Mouse (Mus musculus): ENCODE measurements around the gene Polr2h. TPM values are rescaled to one million over a fixed set of nuclear protein-coding genes. Genes with fewer than 3 reads are reported as not detected.

The Polr2h gene
- polyA plus RNA-seq, 1 experiment from 2014 or later, result 147 TPM

DNA sequence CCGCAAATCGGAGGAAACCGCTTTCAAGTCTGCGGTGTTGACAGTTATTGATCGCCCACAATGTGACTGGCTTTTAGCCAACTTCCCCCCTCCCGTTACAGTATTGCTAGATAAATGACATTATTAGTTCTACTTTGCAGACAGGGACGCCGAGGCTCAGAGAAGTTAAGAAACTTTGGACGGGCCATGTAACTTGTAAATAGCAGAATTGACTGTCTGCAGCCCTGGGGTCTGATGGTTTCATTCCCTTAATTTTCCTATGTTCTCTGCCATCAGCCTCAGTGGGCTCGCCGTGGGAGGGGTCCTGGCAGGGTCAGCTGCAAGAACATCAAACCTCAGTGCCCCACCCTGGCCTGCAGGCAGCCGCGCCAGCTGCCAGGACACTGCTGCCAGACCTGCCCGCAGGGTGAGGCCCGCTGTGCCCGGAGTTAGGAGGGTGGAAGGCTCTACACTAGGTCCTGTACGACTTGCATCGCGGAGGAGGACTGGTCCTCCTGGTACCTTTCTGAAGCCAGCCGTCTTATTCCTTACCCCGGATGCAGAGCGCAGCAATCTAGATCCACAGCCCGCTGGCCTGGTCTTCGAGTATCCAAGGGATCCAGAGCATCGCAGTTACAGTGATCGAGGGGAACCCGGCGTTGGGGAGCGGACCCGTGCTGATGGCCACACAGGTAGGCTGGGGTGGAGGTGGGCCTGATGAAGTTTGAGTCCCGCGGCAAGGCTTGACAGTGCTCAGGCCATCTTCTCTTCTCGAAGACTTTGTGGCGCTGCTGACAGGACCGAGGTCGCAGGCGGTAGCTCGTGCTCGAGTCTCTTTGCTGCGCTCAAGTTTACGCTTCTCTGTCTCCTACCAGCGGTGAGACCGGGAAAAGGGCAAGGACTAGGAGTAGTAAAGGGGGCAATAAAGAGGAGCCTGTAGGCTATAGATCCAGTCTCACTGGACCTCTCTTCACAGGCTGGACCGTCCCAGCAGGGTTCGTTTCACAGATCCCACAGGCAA, 16.6 kb downstream of the Polr2h start, which contains the start of gene Thpo:
TSS of gene Thpo (minus strand) at position 781 of the 1,000 bp plus-strand sequence.
- H3K4me3 ChIP-seq (ENCODE audit: low read length), result peak within 1 kb of the TSS; percentile 69
- H3K4me1 ChIP-seq (ENCODE audit: control insufficient read depth, insufficient read depth, low read length), result peaks cover 16% of the 10 kb centered on the region; the same call in 1 of the 2 replicates
- peaks cover 21% of the 10 kb centered on the region for H3K27me3 ChIP-seq (ENCODE audit: control insufficient read depth, insufficient read depth, low read length)
- H3K36me3 ChIP-seq (ENCODE audit: control insufficient read depth, insufficient read depth, low read length), result no peaks in the 10 kb centered on the region
- no peak for ATAC-seq (ENCODE audit: low FRiP score, low TSS enrichment)
- peak within 1 kb of the TSS; percentile 77; the same call in 1 of the 2 replicates for H3K9ac ChIP-seq (ENCODE audit: low read depth, low read length)
- no peak within 1 kb of the TSS for H3K27ac ChIP-seq (ENCODE audit: low read depth, low read length)
- H3K9me3 ChIP-seq (ENCODE audit: control insufficient read depth, low read length), result no peaks in the 10 kb centered on the region
- peak within 1 kb of the TSS; percentile 99 for H3K4me2 ChIP-seq (replicated peaks; ENCODE audit: low read depth, low read length)
- 2% methylated on average over 45 of the region's 45 CpGs for WGBS

DNA sequence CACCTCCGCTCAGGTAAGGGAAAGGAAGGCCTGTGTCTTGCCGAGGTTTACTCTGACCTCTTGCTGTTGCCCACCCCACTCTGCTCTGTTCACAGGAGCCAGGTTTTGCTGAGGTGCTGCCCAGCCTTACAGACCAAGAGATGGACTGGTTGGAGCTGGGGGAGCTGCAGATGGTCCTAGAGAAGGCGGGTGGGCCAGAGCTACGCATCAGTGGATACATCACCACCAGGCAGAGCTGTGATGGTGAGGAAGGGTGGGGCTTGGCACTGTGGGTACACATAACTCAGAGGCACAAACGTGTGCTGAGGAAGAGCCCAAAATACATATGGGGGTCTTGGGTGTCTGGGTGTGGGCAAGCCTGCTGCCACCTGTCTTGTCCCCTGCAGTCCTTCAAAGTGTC, 18.2 kb downstream of the Polr2h start:
- Histone ChIP-seq H3K4me2 (replicated peaks; ENCODE audit: low read depth, low read length) (no peak overlapping the region), H3K9me3 (ENCODE audit: control insufficient read depth, low read length) (no peaks in the 10 kb centered on the region), H3K4me1 (ENCODE audit: control insufficient read depth, insufficient read depth, low read length) (peaks cover 16% of the 10 kb centered on the region; the same call in 1 of the 2 replicates), H3K27me3 (ENCODE audit: control insufficient read depth, insufficient read depth, low read length) (peaks cover 21% of the 10 kb centered on the region), H3K27ac (ENCODE audit: low read depth, low read length) (no peak overlapping the region), H3K4me3 (ENCODE audit: low read length) (no peak overlapping the region), H3K36me3 (ENCODE audit: control insufficient read depth, insufficient read depth, low read length) (no peaks in the 10 kb centered on the region), H3K9ac (ENCODE audit: low read depth, low read length) (no peak overlapping the region)
- no peak for ATAC-seq (ENCODE audit: low FRiP score, low TSS enrichment)
- WGBS, result 69% methylated on average over 5 of the region's 5 CpGs

DNA sequence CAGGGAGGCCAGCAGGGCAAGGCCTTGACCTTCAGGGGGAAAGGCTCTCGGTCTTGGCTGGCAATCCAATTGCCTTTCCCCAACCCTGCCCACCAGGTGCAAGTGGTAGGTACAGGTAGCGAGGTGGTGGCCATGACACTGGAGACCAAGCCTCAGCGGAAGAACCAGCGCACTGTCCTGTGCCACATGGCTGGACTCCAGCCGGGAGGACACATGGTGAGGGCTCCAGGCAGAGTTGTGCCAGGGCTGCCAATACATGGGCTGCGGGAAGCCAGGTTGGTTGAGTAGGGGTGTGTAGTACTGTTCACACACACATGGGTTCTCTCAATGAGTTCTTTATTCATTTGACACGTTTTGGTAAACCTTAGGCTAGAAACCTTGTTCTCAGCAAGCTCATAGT, 18.7 kb downstream of the Polr2h start:
- ATAC-seq (ENCODE audit: low FRiP score, low TSS enrichment), result no peak
- no peak overlapping the region for H3K4me3 ChIP-seq (ENCODE audit: low read length)
- peaks cover 16% of the 10 kb centered on the region; the same call in 1 of the 2 replicates for H3K4me1 ChIP-seq (ENCODE audit: control insufficient read depth, insufficient read depth, low read length)
- no peaks in the 10 kb centered on the region for H3K36me3 ChIP-seq (ENCODE audit: control insufficient read depth, insufficient read depth, low read length)
- H3K9ac ChIP-seq (ENCODE audit: low read depth, low read length), result no peak overlapping the region
- peaks cover 21% of the 10 kb centered on the region for H3K27me3 ChIP-seq (ENCODE audit: control insufficient read depth, insufficient read depth, low read length)
- no peak overlapping the region for H3K27ac ChIP-seq (ENCODE audit: low read depth, low read length)
- WGBS, result 85% methylated on average over 7 of the region's 7 CpGs
- H3K4me2 ChIP-seq (replicated peaks; ENCODE audit: low read depth, low read length), result no peak overlapping the region
- H3K9me3 ChIP-seq (ENCODE audit: control insufficient read depth, low read length), result no peaks in the 10 kb centered on the region

DNA sequence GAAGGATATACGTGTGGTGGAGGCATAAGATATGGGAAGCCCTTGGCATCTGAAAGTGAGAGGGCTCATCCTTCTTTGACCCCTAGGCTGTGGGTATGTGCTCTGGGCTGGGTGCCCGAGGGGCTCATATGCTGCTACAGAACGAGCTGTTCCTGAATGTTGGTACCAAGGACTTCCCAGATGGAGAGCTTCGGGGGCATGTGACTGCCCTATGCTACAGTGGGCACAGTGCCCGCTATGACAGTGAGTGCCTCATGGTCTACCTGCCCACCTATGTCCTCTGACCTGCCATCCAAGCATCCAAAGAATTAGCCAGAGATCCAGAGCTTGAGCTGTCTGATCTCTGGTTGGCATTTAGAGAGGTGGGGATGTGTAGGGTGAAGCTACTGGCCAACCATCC, 19.4 kb downstream of the Polr2h start:
- Histone ChIP-seq H3K4me1 (ENCODE audit: control insufficient read depth, insufficient read depth, low read length) (peaks cover 16% of the 10 kb centered on the region; the same call in 1 of the 2 replicates), H3K27ac (ENCODE audit: low read depth, low read length) (no peak overlapping the region), H3K9ac (ENCODE audit: low read depth, low read length) (no peak overlapping the region), H3K9me3 (ENCODE audit: control insufficient read depth, low read length) (no peaks in the 10 kb centered on the region), H3K4me2 (replicated peaks; ENCODE audit: low read depth, low read length) (no peak overlapping the region), H3K27me3 (ENCODE audit: control insufficient read depth, insufficient read depth, low read length) (peaks cover 21% of the 10 kb centered on the region), H3K4me3 (ENCODE audit: low read length) (no peak overlapping the region), H3K36me3 (ENCODE audit: control insufficient read depth, insufficient read depth, low read length) (no peaks in the 10 kb centered on the region)
- 85% methylated on average over 5 of the region's 5 CpGs for WGBS
- ATAC-seq (ENCODE audit: low FRiP score, low TSS enrichment), result no peak

- H3K27ac ChIP-seq (ENCODE audit: low read depth, low read length), result no peak overlapping the region
- H3K4me2 ChIP-seq (replicated peaks; ENCODE audit: low read depth, low read length), result no peak overlapping the region
- H3K9me3 ChIP-seq (ENCODE audit: control insufficient read depth, low read length), result no peaks in the 10 kb centered on the region
- 94% methylated on average over 9 of the region's 9 CpGs for WGBS
- ATAC-seq (ENCODE audit: low FRiP score, low TSS enrichment), result no peak
- H3K36me3 ChIP-seq (ENCODE audit: control insufficient read depth, insufficient read depth, low read length), result no peaks in the 10 kb centered on the region
- no peak overlapping the region for H3K9ac ChIP-seq (ENCODE audit: low read depth, low read length)
- peaks cover 9% of the 10 kb centered on the region for H3K27me3 ChIP-seq (ENCODE audit: control insufficient read depth, insufficient read depth, low read length)
- H3K4me1 ChIP-seq (ENCODE audit: control insufficient read depth, insufficient read depth, low read length), result no peaks in the 10 kb centered on the region
- H3K4me3 ChIP-seq (ENCODE audit: low read length), result no peak overlapping the region
Measured at GRCm38 (mm10) chr16:20739845-20740244, 22.4 kb downstream of the Polr2h start.

GRCm38 (mm10) chr16:20746641-20747040, 29.2 kb downstream of the Polr2h start:
- Histone ChIP-seq H3K4me1 (ENCODE audit: control insufficient read depth, insufficient read depth, low read length) (no peaks in the 10 kb centered on the region), H3K4me2 (replicated peaks; ENCODE audit: low read depth, low read length) (no peak overlapping the region), H3K9me3 (ENCODE audit: control insufficient read depth, low read length) (no peaks in the 10 kb centered on the region), H3K27ac (ENCODE audit: low read depth, low read length) (no peak overlapping the region), H3K4me3 (ENCODE audit: low read length) (no peak overlapping the region), H3K36me3 (ENCODE audit: control insufficient read depth, insufficient read depth, low read length) (no peaks in the 10 kb centered on the region), H3K9ac (ENCODE audit: low read depth, low read length) (no peak overlapping the region), H3K27me3 (ENCODE audit: control insufficient read depth, insufficient read depth, low read length) (no peaks in the 10 kb centered on the region)
- ATAC-seq (ENCODE audit: low FRiP score, low TSS enrichment), result no peak
- 71% methylated on average over 6 of the region's 6 CpGs for WGBS

DNA sequence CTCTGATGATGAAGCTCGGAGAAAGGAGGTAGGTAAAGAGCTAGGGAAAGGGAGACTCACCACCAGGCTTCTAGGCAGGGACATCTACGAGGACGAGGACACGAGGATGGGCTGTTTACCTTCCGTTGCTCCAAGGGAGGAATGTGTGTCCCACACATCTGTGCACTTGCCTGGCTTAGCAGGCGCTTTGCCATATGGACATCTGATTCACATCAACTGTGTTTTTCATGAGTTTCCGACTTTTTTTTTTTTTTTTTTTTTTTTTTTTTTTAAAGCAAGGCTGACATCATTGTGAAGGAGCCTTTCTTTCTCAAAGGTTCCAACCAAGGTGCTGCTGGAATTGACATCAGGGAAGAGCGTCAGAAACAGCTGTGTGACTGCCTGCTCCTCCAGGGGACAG, 33.1 kb downstream of the Polr2h start:
- no peaks in the 10 kb centered on the region for H3K36me3 ChIP-seq (ENCODE audit: control insufficient read depth, insufficient read depth, low read length)
- WGBS, result 60% methylated on average over 8 of the region's 8 CpGs
- ATAC-seq (ENCODE audit: low FRiP score, low TSS enrichment), result no peak
- no peak overlapping the region for H3K9ac ChIP-seq (ENCODE audit: low read depth, low read length)
- H3K9me3 ChIP-seq (ENCODE audit: control insufficient read depth, low read length), result no peaks in the 10 kb centered on the region
- no peak overlapping the region for H3K4me3 ChIP-seq (ENCODE audit: low read length)
- no peak overlapping the region for H3K4me2 ChIP-seq (replicated peaks; ENCODE audit: low read depth, low read length)
- H3K4me1 ChIP-seq (ENCODE audit: control insufficient read depth, insufficient read depth, low read length), result no peaks in the 10 kb centered on the region
- no peak overlapping the region for H3K27ac ChIP-seq (ENCODE audit: low read depth, low read length)
- H3K27me3 ChIP-seq (ENCODE audit: control insufficient read depth, insufficient read depth, low read length), result no peaks in the 10 kb centered on the region

- Histone ChIP-seq H3K27me3 (ENCODE audit: control insufficient read depth, insufficient read depth, low read length) (no peaks in the 10 kb centered on the region), H3K9ac (ENCODE audit: low read depth, low read length) (no peak overlapping the region), H3K4me3 (ENCODE audit: low read length) (no peak overlapping the region), H3K4me1 (ENCODE audit: control insufficient read depth, insufficient read depth, low read length) (no peaks in the 10 kb centered on the region), H3K27ac (ENCODE audit: low read depth, low read length) (no peak overlapping the region), H3K36me3 (ENCODE audit: control insufficient read depth, insufficient read depth, low read length) (no peaks in the 10 kb centered on the region), H3K9me3 (ENCODE audit: control insufficient read depth, low read length) (no peaks in the 10 kb centered on the region), H3K4me2 (replicated peaks; ENCODE audit: low read depth, low read length) (no peak overlapping the region)
- ATAC-seq (ENCODE audit: low FRiP score, low TSS enrichment), result no peak
- 93% methylated on average over 5 of the region's 5 CpGs for WGBS
Measured at GRCm38 (mm10) chr16:20756052-20756451, 38.6 kb downstream of the Polr2h start.

DNA sequence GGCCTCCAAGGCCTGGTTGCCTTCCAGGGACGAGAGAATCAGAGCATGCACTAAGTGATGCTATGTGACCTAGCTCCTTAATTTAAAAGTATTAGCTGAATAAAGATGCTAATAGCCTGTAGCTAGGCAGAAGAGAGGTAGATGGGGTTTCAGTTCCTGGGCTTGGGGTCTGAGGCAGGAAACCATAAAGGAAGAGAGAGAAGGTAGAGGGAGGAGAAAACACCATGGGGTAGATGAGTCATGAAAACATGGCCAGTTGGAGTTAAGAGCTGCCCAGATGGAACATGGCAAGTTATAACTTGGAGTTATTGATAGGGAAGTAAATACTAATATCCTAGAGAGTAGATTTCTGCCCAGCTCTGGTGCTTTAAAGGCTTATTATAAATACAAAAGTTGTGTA, 39.9 kb downstream of the Polr2h start:
- 75% methylated on average over 1 of the region's 1 CpGs for WGBS
- Histone ChIP-seq H3K4me2 (replicated peaks; ENCODE audit: low read depth, low read length) (no peak overlapping the region), H3K9me3 (ENCODE audit: control insufficient read depth, low read length) (no peaks in the 10 kb centered on the region), H3K36me3 (ENCODE audit: control insufficient read depth, insufficient read depth, low read length) (no peaks in the 10 kb centered on the region), H3K27ac (ENCODE audit: low read depth, low read length) (no peak overlapping the region), H3K27me3 (ENCODE audit: control insufficient read depth, insufficient read depth, low read length) (no peaks in the 10 kb centered on the region), H3K4me1 (ENCODE audit: control insufficient read depth, insufficient read depth, low read length) (no peaks in the 10 kb centered on the region), H3K9ac (ENCODE audit: low read depth, low read length) (no peak overlapping the region), H3K4me3 (ENCODE audit: low read length) (no peak overlapping the region)
- ATAC-seq (ENCODE audit: low FRiP score, low TSS enrichment), result no peak

All from kidney, embryonic 14.5 days (tissue).